Mouse (Mus musculus) brain, embryonic 14.5 days (tissue): ENCODE measurements around the gene Arf3.

Experiments
- CTCF ChIP-seq: fragments of 200-500 bp; IDR thresholded peaks from 2 replicates; pipeline ENCODE4 v1.5.1; 2012; ENCODE audit warnings: inconsistent platforms, mild to moderate bottlenecking, moderate library complexity, borderline replicate concordance; ENCODE audit not compliant: insufficient read depth, insufficient read length; ENCODE audit errors: extremely low read depth
- POLR2A ChIP-seq: fragments of 200-500 bp; IDR thresholded peaks from 2 replicates; pipeline ENCODE4 v1.6.1; 2012; ENCODE audit warnings: mild to moderate bottlenecking, inconsistent platforms, borderline replicate concordance; ENCODE audit not compliant: poor library complexity, insufficient read depth, insufficient read length, severe bottlenecking; ENCODE audit errors: extremely low read depth

DNA sequence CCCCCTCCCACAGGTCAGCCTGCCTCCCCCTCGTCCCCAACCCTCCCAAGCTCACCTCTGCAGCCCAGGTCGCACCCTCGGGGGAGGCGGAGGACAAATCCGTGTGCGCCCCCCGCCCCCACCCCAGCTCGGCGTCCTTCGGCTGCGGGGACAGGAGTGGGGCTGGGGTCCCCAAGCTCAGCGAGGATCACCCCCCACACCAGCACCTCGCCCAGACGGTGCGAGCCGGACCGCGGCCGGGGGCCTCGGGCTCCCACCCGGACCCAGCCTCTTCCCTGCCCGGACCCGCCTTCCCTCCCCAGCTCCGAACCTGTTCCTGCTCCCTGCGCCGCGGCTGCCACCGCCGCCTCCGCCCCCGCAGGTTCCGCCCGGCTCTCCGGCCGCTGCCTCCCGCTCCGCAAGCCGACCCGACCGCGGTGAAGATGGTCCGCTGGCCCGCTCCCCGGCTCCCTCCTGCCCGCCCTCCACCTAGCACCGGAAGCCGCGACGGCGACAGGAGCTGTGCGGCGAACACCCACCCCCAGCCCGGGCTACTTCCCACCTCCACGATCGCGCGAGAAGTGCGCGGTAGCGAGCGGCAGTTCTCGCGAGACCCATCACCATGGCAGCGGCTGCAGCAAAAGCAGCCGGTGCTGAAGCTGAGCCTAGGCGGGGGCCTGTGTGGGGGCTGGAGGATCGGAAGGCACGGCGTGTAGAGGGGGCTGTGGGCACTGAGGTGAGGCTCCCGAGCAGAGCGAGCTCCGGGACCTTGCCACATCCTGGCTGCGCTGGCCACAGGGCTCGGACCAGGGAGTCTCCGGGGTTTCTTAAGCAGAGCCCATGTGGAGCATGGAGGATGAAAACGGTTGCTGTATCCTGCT is at the start of gene Arf3:
- peak; percentile 92 for TF ChIP-seq POLR2A
- no peak for TF ChIP-seq CTCF
